Mouse (Mus musculus): ENCODE results near the gene Ier3.
"Not testable (repeated sequence)": the region's sequence is repeated elsewhere in the genome, so short reads cannot be mapped to it uniquely, and the experiment has no call there.

Ier3 gene

GRCm38 (mm10) chr17:35835424-35836140 lies 14.1 kb downstream of the Ier3 start:
- no peak for DNase-seq (ENCODE audit: low spot score in 2 of 2)

GRCm38 (mm10) chr17:35836178-35836965 lies 14.9 kb downstream of the Ier3 start:
- DNase-seq (ENCODE audit: low spot score in 2 of 2): peak; percentile 78 to 81

- DNase-seq (ENCODE audit: low spot score in 2 of 2): peak; percentile 80 to 84
These were observed 15.5 kb downstream of the Ier3 start for GRCm38 (mm10) chr17:35836991-35837422.

GRCm38 (mm10) chr17:35837487-35837886 lies 16.0 kb downstream of the Ier3 start:
- DNase-seq (ENCODE audit: low spot score in 2 of 2): no peak

- peak; percentile 97 for DNase-seq (ENCODE audit: low spot score in 2 of 2)
These were observed 16.6 kb downstream of the Ier3 start, which contains the start of gene Tubb5 for GRCm38 (mm10) chr17:35838122-35838544. TSS of gene Tubb5 (minus strand) at chr17:35838306.

GRCm38 (mm10) chr17:35838570-35838969 lies 17.1 kb downstream of the Ier3 start:
- no peak for DNase-seq (ENCODE audit: low spot score in 2 of 2)

GRCm38 (mm10) chr17:35839002-35839401 lies 17.5 kb downstream of the Ier3 start:
- not testable (repeated sequence) for DNase-seq (ENCODE audit: low spot score in 2 of 2)

GRCm38 (mm10) chr17:35840561-35840960 lies 19.1 kb downstream of the Ier3 start:
- DNase-seq (ENCODE audit: low spot score in 2 of 2): no peak

GRCm38 (mm10) chr17:35841076-35841950 lies 19.8 kb downstream of the Ier3 start, which contains the start of gene Mdc1:
TSS of gene Mdc1 (plus strand) at chr17:35841515.
- peak; percentile 99 to 100 for DNase-seq (ENCODE audit: low spot score in 2 of 2)

GRCm38 (mm10) chr17:35842006-35842405 lies 20.5 kb downstream of the Ier3 start:
- DNase-seq (ENCODE audit: low spot score in 2 of 2): no peak

- no peak for DNase-seq (ENCODE audit: low spot score in 2 of 2)
These were observed 22.0 kb downstream of the Ier3 start for GRCm38 (mm10) chr17:35843514-35843913.

- DNase-seq (ENCODE audit: low spot score in 2 of 2): no peak
These were observed 26.6 kb downstream of the Ier3 start for GRCm38 (mm10) chr17:35848112-35848511.

GRCm38 (mm10) chr17:35850974-35851373 lies 29.5 kb downstream of the Ier3 start:
- DNase-seq (ENCODE audit: low spot score in 2 of 2): no peak

GRCm38 (mm10) chr17:35859371-35859770 lies 37.9 kb downstream of the Ier3 start:
- DNase-seq (ENCODE audit: low spot score in 2 of 2): no peak

- no peak for DNase-seq (ENCODE audit: low spot score in 2 of 2)
These were observed 38.4 kb downstream of the Ier3 start for GRCm38 (mm10) chr17:35859835-35860234.

- DNase-seq (ENCODE audit: low spot score in 2 of 2): no peak
These were observed 39.3 kb downstream of the Ier3 start for GRCm38 (mm10) chr17:35860831-35861197.

GRCm38 (mm10) chr17:35861198-35861857 lies 39.8 kb downstream of the Ier3 start, which contains the start of gene Nrm:
TSS of gene Nrm (plus strand) at chr17:35861318.
- DNase-seq (ENCODE audit: low spot score in 2 of 2): peak; percentile 85 to 86

GRCm38 (mm10) chr17:35864832-35865353 lies 43.4 kb downstream of the Ier3 start:
- DNase-seq (ENCODE audit: low spot score in 2 of 2): no peak

- DNase-seq (ENCODE audit: low spot score in 2 of 2): no peak
These were observed 44.2 kb downstream of the Ier3 start, which contains the start of gene Ppp1r18 for GRCm38 (mm10) chr17:35865481-35866280. TSS of gene Ppp1r18 (plus strand) at chr17:35865593.

GRCm38 (mm10) chr17:35866281-35866831 lies 44.9 kb downstream of the Ier3 start:
- no peak for DNase-seq (ENCODE audit: low spot score in 2 of 2)

Data from right cerebral cortex, postnatal 36 days (tissue).